Mouse (Mus musculus) kidney, adult 2 months (tissue): Measurements from ENCODE around the gene Gpc6.

Experiments
- CTCF ChIP-seq: fragments of 200-500 bp; conservative IDR thresholded peaks from 2 replicates; pipeline ENCODE4 v1.5.1; 2011; ENCODE audit warnings: low read depth, mild to moderate bottlenecking, control low read depth, low read length, moderate library complexity, mixed read lengths; ENCODE audit not compliant: insufficient read depth, insufficient read length
- POLR2A ChIP-seq: fragments of 200-500 bp; IDR thresholded peaks from one replicate; pipeline ENCODE4 v1.6.1; 2011; ENCODE audit warnings: low read depth, low read length, control low read depth

GRCm38 (mm10) chr14:117700670-117701280 is 775.7 kb downstream of the Gpc6 start:
- TF ChIP-seq POLR2A: no peak
- TF ChIP-seq CTCF: no peak
